Mouse (Mus musculus) myocyte (in vitro differentiated cells): Measurements from ENCODE around the gene Gm49027. TPM values are rescaled to one million over a fixed set of nuclear protein-coding genes. Genes with fewer than 3 reads are reported as not detected.

Experiments
- H3K27me3 ChIP-seq: one replicate; pipeline ENCODE4 v1.6.1; 2011; ENCODE audit not compliant: control insufficient read depth, insufficient read depth, insufficient read length
- H3K36me3 ChIP-seq: one replicate; pipeline ENCODE4 v1.6.1; 2011; ENCODE audit not compliant: control insufficient read depth, insufficient read depth
- H3K4me2 ChIP-seq: one replicate; pipeline ENCODE4 v1.6.1; 2011; ENCODE audit warnings: low read depth, control low read depth
- H3K4me3 ChIP-seq: one replicate; pipeline ENCODE4 v1.5.1; 2011; ENCODE audit warnings: mild to moderate bottlenecking, control low read depth, moderate library complexity
- H3K79me2 ChIP-seq: one replicate; pipeline ENCODE4 v1.6.1; 2011; ENCODE audit not compliant: control insufficient read depth, insufficient read depth
- H3ac ChIP-seq: one replicate; pipeline ENCODE4 v1.6.1; 2011; ENCODE audit not compliant: control insufficient read depth, insufficient read length
- CEBPB ChIP-seq: IDR thresholded peaks from 2 replicates; pipeline ENCODE4 v1.6.1; 2011; ENCODE audit warnings: mild to moderate bottlenecking, moderate library complexity; ENCODE audit not compliant: poor library complexity, insufficient read depth, severe bottlenecking
- E2F4 ChIP-seq: IDR thresholded peaks from one replicate; pipeline ENCODE4 v1.6.1; 2011; ENCODE audit warnings: mild to moderate bottlenecking, control low read depth, moderate library complexity; ENCODE audit not compliant: insufficient read depth
- MAX ChIP-seq: IDR thresholded peaks from one replicate; pipeline ENCODE4 v1.6.1; 2011; ENCODE audit warnings: low read depth, mild to moderate bottlenecking, control low read depth
- MYOD1 ChIP-seq, 3 experiments: IDR thresholded peaks; one replicate each; pipeline ENCODE4 v1.6.1; 2011; ENCODE audit warnings: control low read depth in 2 of 3, low read depth in 2 of 3, mild to moderate bottlenecking in 2 of 3, moderate library complexity in 1 of 3; ENCODE audit not compliant: insufficient read length in 2 of 3, control insufficient read depth in 1 of 3
- MYOG ChIP-seq, 3 experiments: IDR thresholded peaks; one replicate each; pipeline ENCODE4 v1.6.1; 2011; ENCODE audit warnings: control low read depth in 2 of 3, low read depth in 2 of 3, mild to moderate bottlenecking in 2 of 3; ENCODE audit not compliant: insufficient read length in 2 of 3, control insufficient read depth in 1 of 3, insufficient read depth in 1 of 3
- POLR2A ChIP-seq: IDR thresholded peaks from one replicate; pipeline ENCODE4 v1.6.1; 2011; ENCODE audit warnings: low read depth, mild to moderate bottlenecking, control low read depth, moderate library complexity; ENCODE audit not compliant: insufficient read length
- POLR2AphosphoS2 ChIP-seq: IDR thresholded peaks from one replicate; pipeline ENCODE4 v1.6.1; 2011; ENCODE audit warnings: low read depth, control low read depth; ENCODE audit not compliant: insufficient read length
- REST ChIP-seq: IDR thresholded peaks from one replicate; pipeline ENCODE4 v1.6.1; 2011; ENCODE audit warnings: mild to moderate bottlenecking, control low read depth, moderate library complexity; ENCODE audit not compliant: insufficient read depth, insufficient read length
- SRF ChIP-seq: IDR thresholded peaks from one replicate; pipeline ENCODE4 v1.6.1; 2011; ENCODE audit warnings: low read depth; ENCODE audit not compliant: control insufficient read depth, insufficient read length
- TCF12 ChIP-seq: IDR thresholded peaks from one replicate; pipeline ENCODE4 v1.6.1; 2011; ENCODE audit warnings: mild to moderate bottlenecking, control low read depth; ENCODE audit not compliant: poor library complexity, insufficient read depth, severe bottlenecking
- TCF3 ChIP-seq: IDR thresholded peaks from one replicate; pipeline ENCODE4 v1.6.1; 2011; ENCODE audit warnings: low read depth, control low read depth; ENCODE audit not compliant: insufficient read length
- USF1 ChIP-seq: IDR thresholded peaks from one replicate; pipeline ENCODE4 v1.6.1; 2011; ENCODE audit warnings: low read depth, mild to moderate bottlenecking, control low read depth, moderate library complexity
- polyA plus RNA-seq: library from polyadenylated mRNA; unstranded; fragments of >200 nt; fragmentation: generic; extraction: Trizol; gene quantifications from one replicate; pipeline ENCODE4 v1.2.1, GENCODE M21; 2012; ENCODE audit warnings: missing spikeins

Gene Gm49027
- polyA plus RNA-seq, 1 experiment = not detected

GRCm38 (mm10) chr5:123559588-123559987 is 34.3 kb upstream of the Gm49027 start:
- H3K36me3 ChIP-seq = peaks cover 11% of the 10 kb centered on the region
- no peak overlapping the region for H3K4me2 ChIP-seq
- TF ChIP-seq TCF3 = no peak
- TF ChIP-seq SRF = no peak
- TF ChIP-seq MYOD1 (IDR thresholded peaks at IDR 0.05; ENCODE audit: control insufficient read depth in 1 of 3, insufficient read length in 2 of 3, low read depth in 2 of 3) = no peak
- no peak for TF ChIP-seq MYOG (IDR thresholded peaks at IDR 0.05; ENCODE audit: control insufficient read depth in 1 of 3, insufficient read depth in 1 of 3, insufficient read length in 2 of 3, low read depth in 2 of 3)
- no peak for TF ChIP-seq MAX
- no peak for TF ChIP-seq POLR2AphosphoS2
- TF ChIP-seq REST = no peak
- TF ChIP-seq POLR2A = no peak
- TF ChIP-seq USF1 = no peak
- no peak for TF ChIP-seq TCF12
- TF ChIP-seq CEBPB = no peak
- no peak for TF ChIP-seq E2F4
- no peak overlapping the region for H3K4me3 ChIP-seq
- no peak overlapping the region for H3ac ChIP-seq
- no peaks in the 10 kb centered on the region for H3K27me3 ChIP-seq
- no peaks in the 10 kb centered on the region for H3K79me2 ChIP-seq

- Histone ChIP-seq H3K4me3 (no peak overlapping the region), H3K4me2 (no peak overlapping the region), H3ac (no peak overlapping the region), H3K36me3 (no peaks in the 10 kb centered on the region), H3K27me3 (no peaks in the 10 kb centered on the region), H3K79me2 (no peaks in the 10 kb centered on the region)
- no peak for TF ChIP-seq SRF
- TF ChIP-seq POLR2AphosphoS2 = no peak
- TF ChIP-seq MAX = no peak
- TF ChIP-seq TCF12 = no peak
- no peak for TF ChIP-seq POLR2A
- no peak for TF ChIP-seq MYOG (IDR thresholded peaks at IDR 0.05; ENCODE audit: control insufficient read depth in 1 of 3, insufficient read depth in 1 of 3, insufficient read length in 2 of 3, low read depth in 2 of 3)
Measured at GRCm38 (mm10) chr5:123556451-123556850, 31.2 kb upstream of the Gm49027 start.

DNA sequence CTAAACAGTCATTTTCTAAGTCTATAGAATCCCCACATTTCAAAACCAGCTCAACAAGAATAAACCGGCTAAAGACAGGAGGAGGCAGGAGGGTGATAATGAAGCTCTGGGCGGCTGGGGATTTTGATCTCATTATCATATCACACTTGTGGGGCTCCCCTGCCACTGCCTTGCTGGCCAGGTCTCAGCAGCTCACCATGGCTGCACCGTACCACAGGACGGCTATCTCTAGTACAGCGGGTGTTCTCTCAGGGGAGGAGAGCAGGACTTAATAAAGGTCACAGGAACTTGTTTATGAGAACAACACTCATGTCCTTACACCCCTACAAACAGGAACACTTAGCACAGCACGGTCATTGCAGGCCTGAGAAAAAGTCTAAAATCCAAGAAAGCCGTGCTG is 30.4 kb upstream of the Gm49027 start:
- no peaks in the 10 kb centered on the region for H3K36me3 ChIP-seq
- no peak overlapping the region for H3ac ChIP-seq
- no peak overlapping the region for H3K4me3 ChIP-seq
- TF ChIP-seq REST = no peak
- no peaks in the 10 kb centered on the region for H3K79me2 ChIP-seq
- H3K27me3 ChIP-seq = no peaks in the 10 kb centered on the region
- H3K4me2 ChIP-seq = no peak overlapping the region

GRCm38 (mm10) chr5:123533801-123534200 is 8.5 kb upstream of the Gm49027 start:
- H3ac ChIP-seq = no peak overlapping the region
- H3K36me3 ChIP-seq = peaks cover 26% of the 10 kb centered on the region
- TF ChIP-seq CEBPB = no peak
- no peak for TF ChIP-seq POLR2AphosphoS2
- no peak for TF ChIP-seq TCF3
- no peak for TF ChIP-seq SRF
- TF ChIP-seq REST = no peak
- TF ChIP-seq MYOG (IDR thresholded peaks at IDR 0.05; ENCODE audit: control insufficient read depth in 1 of 3, insufficient read depth in 1 of 3, insufficient read length in 2 of 3, low read depth in 2 of 3) = no peak
- TF ChIP-seq USF1 = no peak
- TF ChIP-seq POLR2A = no peak
- TF ChIP-seq MYOD1 (IDR thresholded peaks at IDR 0.05; ENCODE audit: control insufficient read depth in 1 of 3, insufficient read length in 2 of 3, low read depth in 2 of 3) = no peak
- TF ChIP-seq E2F4 = no peak
- no peak for TF ChIP-seq MAX
- no peak for TF ChIP-seq TCF12
- H3K4me2 ChIP-seq = no peak overlapping the region
- H3K27me3 ChIP-seq = no peaks in the 10 kb centered on the region
- no peak overlapping the region for H3K4me3 ChIP-seq
- H3K79me2 ChIP-seq = no peaks in the 10 kb centered on the region

GRCm38 (mm10) chr5:123530056-123530455 is 4.8 kb upstream of the Gm49027 start:
- Histone ChIP-seq H3K36me3 (peaks cover 2% of the 10 kb centered on the region), H3K27me3 (no peaks in the 10 kb centered on the region), H3K4me3 (no peak overlapping the region), H3K4me2 (no peak overlapping the region), H3K79me2 (no peaks in the 10 kb centered on the region), H3ac (no peak overlapping the region)
- TF ChIP-seq CEBPB = no peak

- Histone ChIP-seq H3K4me2 (no peak overlapping the region), H3K4me3 (no peak overlapping the region), H3K27me3 (no peaks in the 10 kb centered on the region), H3ac (no peak overlapping the region), H3K79me2 (no peaks in the 10 kb centered on the region), H3K36me3 (no peaks in the 10 kb centered on the region)
- TF ChIP-seq USF1 (no peak), REST (no peak), TCF12 (no peak), POLR2AphosphoS2 (no peak), TCF3 (no peak)
Measured at GRCm38 (mm10) chr5:123528641-123529040, 3.4 kb upstream of the Gm49027 start.
